Mouse (Mus musculus) brown adipose tissue, adult 24 weeks (tissue): Measurements from ENCODE around the gene Gpat3. TPM values are rescaled to one million over a fixed set of nuclear protein-coding genes. Genes with fewer than 3 reads are reported as not detected.
A peak's percentile ranks its signal among the peaks of the same experiment; 100 is the strongest.

ENCODE experiments used
- H3K27ac ChIP-seq: fragments of 200-500 bp; replicated peaks from 2 replicates; pipeline ENCODE4 v1.5.1; 2012; ENCODE audit warnings: low read depth, mild to moderate bottlenecking, low read length
- H3K4me1 ChIP-seq: fragments of 200-500 bp; 2 replicates; pipeline ENCODE4 v1.6.1; 2012; ENCODE audit warnings: low read length, mixed read lengths; ENCODE audit not compliant: control insufficient read depth, insufficient read depth, insufficient read length
- H3K4me3 ChIP-seq: fragments of 200-500 bp; 2 replicates; pipeline ENCODE4 v1.5.1; 2012; ENCODE audit warnings: low read depth, mild to moderate bottlenecking, low read length, moderate library complexity; ENCODE audit not compliant: insufficient read depth
- polyA plus RNA-seq: library from polyadenylated mRNA; stranded (reverse); fragments of >200 nt; gene quantifications from 2 replicates; pipeline ENCODE4 v1.2.4, GENCODE M21; 2012; ENCODE audit not compliant: missing spikeins, insufficient read depth, insufficient read length

Gene Gpat3
- 10.5 and 11.3 TPM in 2 replicates for polyA plus RNA-seq

DNA sequence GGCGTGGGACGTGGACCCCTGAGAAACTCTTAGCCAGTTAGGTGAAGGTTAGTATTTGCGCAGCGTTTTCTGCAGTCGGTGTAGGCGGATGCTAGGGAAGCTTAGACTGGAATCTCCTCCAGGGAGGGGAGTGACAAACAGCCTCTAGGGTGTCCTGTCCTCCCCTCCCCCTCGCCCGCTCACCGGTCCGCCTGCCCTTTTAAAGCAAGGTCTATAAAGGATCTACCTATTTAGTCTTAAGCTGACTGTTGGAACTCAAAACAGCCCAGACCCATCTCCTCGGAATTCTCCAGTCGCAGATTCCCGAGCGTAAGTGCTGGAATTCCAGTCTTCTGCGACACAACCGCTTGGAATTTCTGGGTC is at the start of gene Gpat3:
Gene Gpat3, plus strand, starts transcription at position 229 of the 363 bp plus-strand sequence.
- H3K27ac ChIP-seq = peak within 1 kb of the TSS; percentile 91
- H3K4me3 ChIP-seq = peak within 1 kb of the TSS; percentile 60
- no peaks in the 10 kb centered on the region for H3K4me1 ChIP-seq

DNA sequence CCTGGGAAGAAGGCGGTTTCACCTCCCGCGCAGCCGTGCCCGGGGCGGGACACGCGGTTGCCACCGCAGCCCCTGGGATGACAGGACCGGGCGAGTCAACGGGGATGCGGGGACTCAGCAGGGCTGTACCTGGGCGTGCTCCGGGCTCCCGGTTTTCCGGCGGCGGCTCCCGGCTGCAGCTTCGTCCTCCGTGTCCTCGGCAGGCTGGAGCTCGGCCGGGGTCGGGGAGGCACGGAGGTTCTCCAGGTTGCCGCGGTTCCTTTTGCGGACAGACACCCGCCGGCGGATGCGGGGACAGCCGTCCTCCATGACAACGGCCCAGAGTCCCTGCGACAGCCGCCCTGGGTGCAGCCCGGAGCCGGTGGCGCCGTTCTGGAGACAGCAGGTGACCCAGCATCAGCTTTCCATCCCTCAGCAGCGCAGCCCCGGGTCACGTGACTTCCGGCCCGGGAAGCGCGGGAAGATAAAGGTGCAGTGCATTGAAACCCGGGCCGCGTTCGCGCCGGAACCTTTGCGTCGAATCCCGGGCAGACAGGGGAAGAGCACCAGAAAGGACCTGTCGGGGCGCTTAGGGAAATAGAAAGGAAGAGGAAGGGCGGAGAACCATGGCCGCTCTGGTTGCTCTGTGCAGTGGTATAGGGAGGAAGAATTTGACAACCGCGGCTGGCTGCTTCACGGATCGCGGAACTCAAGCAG is 47.2 kb upstream of the Gpat3 start, which contains the start of the genes Helq and Mrps18c:
Gene Helq, minus strand, starts transcription at position 434 of the 696 bp plus-strand sequence.
Gene Mrps18c, plus strand, starts transcription at position 463 of the 696 bp plus-strand sequence.
- Histone ChIP-seq H3K27ac (no peak within 1 kb of the TSS), H3K4me3 (peak within 1 kb of the TSS; percentile 85)

DNA sequence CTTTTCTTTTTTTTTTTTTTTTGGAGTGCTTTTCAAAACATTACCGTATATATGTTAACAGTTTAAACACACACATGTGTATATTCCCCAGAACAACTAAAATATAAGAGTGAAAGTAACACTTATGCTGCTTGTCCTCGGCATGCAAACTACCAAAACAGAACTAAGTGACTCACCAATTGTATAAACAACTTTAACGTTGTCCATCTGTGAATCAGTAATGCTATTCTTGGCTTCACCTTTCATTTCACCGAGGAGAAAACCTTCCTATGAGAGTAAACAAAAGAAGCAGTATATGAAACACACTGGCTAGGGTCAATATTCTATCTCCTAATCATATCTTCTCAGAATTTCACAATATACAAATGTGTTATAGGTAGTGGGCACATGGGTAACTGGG is 27.2 kb upstream of the Gpat3 start:
- no peak overlapping the region for H3K27ac ChIP-seq
- no peaks in the 10 kb centered on the region; the same call in 1 of the 2 replicates for H3K4me1 ChIP-seq
- no peak overlapping the region for H3K4me3 ChIP-seq

More for the DNA sequence above, 47.2 kb upstream of the Gpat3 start, which contains the start of the genes Helq and Mrps18c:
- H3K4me1 ChIP-seq = no peaks in the 10 kb centered on the region

DNA sequence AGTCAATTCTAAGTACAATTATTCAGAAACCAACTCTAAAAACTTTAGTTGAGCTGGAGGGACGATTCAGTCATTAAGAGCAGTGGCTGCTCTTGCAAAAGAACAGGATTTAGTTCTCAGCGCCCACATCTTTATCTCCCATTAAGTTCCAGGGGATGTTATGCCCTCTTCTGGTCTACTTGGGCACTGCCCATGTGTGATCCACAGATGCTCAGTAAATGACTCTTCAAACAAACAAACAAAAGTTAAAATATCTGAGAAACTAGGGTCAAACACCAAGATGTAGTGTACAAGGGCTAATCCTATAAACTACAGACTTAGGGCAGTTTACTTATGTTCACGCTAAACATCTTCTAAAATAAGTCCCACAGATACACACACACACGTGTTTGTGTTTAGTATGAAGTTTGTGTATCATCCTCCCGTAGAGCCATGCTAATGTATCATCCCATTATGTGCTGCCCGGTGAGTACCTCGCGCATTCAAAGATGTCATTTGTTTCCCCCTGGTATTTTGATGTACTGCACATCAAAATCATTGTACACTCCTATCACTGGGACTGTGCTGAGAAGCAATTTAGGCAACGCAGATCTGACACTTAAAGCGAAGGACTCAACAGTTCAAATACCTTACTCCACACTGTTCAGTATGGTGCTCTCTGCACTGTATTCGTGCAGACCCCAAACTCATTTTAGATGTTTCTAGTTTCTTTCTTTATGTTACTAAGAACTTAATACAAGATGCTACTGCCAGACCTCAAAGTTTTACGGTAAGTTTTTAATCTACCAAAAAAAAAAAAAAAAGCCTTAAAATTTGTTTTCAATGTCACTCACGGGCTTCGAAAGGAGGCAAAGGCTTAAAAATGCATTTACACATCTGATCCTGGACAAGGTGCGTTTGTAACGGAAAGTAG is 25.7 kb upstream of the Gpat3 start:
- Histone ChIP-seq H3K4me1 (no peaks in the 10 kb centered on the region; the same call in 1 of the 2 replicates), H3K27ac (peak overlapping the region; percentile 46; the same call in 1 of the 2 replicates), H3K4me3 (peak overlapping the region; percentile 97)

DNA sequence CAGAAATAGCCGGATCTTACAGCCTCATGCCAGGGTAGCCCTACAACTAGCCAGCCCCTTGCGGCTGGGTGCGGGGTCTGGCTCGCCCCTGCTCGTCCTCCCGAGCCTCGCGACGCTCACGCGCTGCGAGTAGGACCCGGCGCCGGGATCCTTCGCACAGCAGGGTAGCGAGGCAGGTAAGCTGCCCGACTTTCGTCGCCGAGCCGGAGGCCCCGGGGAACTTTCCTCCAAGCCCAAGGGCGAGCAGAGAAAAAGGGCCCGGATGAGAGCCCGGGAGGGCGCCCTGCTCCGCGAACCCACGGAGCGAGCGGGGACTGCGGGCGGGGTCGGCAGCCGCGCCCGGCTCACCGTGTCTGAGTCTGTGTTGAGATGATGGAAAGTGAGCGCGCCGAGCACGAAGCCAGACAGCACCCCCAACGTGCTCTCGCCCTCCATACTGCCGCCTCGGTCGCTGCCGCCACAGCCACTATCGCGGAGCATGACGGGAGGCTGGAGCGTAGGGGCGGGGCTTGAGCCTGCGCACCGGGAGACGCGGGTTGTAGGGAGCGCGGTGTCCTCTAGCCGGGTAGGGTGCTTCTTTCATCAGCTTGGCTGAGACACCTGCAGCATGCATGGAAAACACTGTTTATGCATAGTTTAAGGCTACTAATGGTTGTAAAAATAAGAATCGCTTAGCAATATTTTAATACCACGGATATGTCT is 24.9 kb upstream of the Gpat3 start, which contains the start of gene Abraxas1:
Gene Abraxas1, minus strand, starts transcription at position 483 of the 702 bp plus-strand sequence.
- Histone ChIP-seq H3K4me3 (peak within 1 kb of the TSS; percentile 97), H3K27ac (peak within 1 kb of the TSS; percentile 46; the same call in 1 of the 2 replicates), H3K4me1 (no peaks in the 10 kb centered on the region; the same call in 1 of the 2 replicates)

DNA sequence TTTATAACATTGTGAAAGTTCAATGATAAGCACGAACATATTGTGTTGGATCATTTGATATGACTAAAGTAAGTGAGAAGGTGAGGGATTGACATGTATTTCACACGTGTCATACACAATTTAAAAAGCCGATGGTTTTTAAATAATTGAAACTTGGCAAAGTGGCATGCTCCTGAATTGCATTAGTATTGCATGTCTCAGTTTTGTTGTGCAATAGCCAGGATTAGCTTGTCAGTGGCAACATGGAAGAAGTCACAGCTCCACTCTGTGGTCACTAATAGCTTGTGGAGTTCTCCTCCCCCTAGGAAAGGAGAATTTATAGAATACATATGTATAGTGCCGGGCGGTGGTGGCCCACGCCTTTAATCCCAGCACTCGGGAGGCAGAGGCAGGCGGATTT is 24.1 kb upstream of the Gpat3 start:
- H3K4me3 ChIP-seq = no peak overlapping the region
- no peaks in the 10 kb centered on the region; the same call in 1 of the 2 replicates for H3K4me1 ChIP-seq
- no peak overlapping the region for H3K27ac ChIP-seq

DNA sequence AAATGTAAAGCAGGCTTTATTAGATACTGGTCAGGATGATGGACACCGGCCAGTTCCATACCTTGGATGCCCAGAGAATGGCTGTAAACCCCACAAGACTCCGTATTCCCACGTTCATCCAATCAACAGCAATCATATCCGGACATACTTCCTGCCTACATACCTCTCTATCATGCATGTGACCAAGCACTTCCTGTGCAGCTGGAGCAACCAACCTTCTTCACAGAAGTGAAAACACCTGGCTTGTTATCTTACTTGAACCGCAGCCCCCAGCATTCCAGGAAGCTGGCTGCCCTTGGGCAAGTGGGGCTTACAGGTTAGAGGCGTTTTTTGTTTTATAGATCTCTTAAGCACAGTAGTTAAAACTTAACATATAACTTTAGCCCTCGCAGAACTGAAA is 22.7 kb upstream of the Gpat3 start:
- no peak overlapping the region for H3K27ac ChIP-seq
- H3K4me3 ChIP-seq = no peak overlapping the region
- H3K4me1 ChIP-seq = no peaks in the 10 kb centered on the region; the same call in 1 of the 2 replicates

DNA sequence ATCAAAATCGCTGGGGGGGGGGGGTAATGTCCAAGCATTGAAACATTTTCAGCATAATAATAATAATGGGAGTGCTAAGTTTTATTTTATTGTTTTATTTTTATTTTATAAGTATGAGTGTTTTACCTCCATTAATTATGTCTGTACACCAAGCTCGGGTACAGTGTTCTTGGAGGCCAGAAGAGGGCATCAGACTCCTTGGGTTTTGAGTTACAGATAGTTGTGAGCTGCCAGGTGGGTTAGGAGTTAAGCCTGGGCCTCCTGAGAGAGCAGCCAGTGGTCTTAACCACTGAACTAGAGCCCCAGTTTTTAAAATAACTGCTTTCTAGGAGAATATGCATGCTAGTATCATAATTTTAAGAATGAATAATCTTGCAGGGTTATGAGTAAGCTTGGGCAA is 19.5 kb upstream of the Gpat3 start:
- no peak overlapping the region for H3K4me3 ChIP-seq
- H3K27ac ChIP-seq = no peak overlapping the region
- H3K4me1 ChIP-seq = 0 out of 2 replicates have a peak, but pooled peaks cover 3% of the 10 kb centered on the region

DNA sequence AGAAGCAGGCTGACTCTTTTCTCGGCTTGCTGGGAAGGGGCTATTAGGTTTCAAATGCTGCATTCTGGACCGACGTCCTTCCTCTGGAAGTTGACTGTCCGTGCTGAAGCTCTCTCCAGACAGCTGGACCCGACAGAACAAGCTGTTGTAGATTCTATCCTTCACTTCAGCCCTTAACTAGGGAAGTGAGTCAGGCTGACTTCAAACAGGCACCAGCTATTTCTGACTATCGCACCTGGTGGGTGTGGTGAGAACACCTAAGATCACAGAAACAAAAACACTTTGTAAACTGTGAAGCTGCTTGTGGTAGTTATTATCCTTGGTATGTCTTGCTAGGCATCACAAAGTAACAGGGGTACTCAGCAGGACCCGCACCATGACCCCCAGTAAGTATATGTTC is 19.0 kb upstream of the Gpat3 start:
- H3K4me3 ChIP-seq = no peak overlapping the region
- no peak overlapping the region for H3K27ac ChIP-seq
- 0 out of 2 replicates have a peak, but pooled peaks cover 3% of the 10 kb centered on the region for H3K4me1 ChIP-seq

DNA sequence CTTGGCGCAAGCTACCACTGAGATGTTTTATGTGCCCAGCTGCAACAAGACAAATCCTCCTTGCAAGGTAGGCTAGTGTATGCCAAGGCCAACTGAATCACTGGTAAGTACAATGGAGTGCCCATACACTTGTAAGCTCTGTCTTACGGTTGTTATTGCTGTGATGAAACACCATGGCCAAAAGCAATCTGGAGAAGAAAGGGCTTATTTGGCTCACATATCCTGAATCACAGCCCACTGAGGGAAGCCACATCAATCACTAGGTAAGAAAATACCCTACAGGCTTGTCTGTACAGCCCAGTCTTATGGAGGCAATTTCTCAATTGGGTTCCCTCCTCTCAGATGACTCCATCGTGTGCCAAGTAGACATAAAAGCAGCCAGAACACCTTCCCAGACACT is 16.8 kb upstream of the Gpat3 start:
- Histone ChIP-seq H3K27ac (no peak overlapping the region), H3K4me1 (0 out of 2 replicates have a peak, but pooled peaks cover 3% of the 10 kb centered on the region), H3K4me3 (no peak overlapping the region)

DNA sequence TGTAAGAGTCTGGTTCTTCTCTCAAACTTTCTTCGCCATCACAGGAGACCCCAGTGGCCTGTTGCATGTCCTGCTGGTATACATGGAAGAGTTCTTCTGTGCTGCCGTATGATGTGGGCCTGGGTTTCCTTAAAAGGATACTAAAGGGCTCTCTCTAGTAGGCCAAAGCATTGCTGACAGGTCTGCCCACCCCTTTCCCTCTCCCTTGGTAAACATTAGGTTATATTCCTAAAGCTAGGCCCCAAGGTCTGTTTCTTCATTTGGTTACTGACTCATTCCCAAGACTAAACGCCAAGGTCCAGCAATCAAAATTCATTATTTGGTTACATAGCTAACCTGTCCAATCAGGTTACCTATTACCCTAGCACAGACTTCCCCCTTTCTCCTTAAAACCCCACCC is 12.8 kb upstream of the Gpat3 start:
- H3K27ac ChIP-seq = no peak overlapping the region
- 0 out of 2 replicates have a peak, but pooled peaks cover 3% of the 10 kb centered on the region for H3K4me1 ChIP-seq
- no peak overlapping the region for H3K4me3 ChIP-seq

DNA sequence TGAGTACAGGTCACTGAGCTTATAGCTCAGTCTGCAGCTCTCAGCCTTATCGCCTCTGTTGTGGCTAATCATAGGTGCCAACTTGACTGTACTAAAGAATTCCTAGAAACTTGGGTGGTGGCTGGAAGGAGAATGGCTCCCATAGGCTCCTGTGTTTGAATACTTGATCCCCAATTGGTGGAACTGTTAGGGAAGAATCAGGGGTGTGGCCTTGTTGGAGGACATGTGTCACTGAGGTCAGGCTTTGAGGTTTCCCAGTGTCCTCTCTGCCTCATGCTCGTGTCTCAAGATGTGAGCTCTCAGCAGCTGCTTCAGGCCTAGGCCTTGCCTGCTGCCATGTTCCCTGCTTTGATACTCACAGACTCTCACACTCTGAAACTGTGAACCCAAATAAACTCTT is 11.7 kb upstream of the Gpat3 start:
- Histone ChIP-seq H3K27ac (no peak overlapping the region), H3K4me3 (no peak overlapping the region), H3K4me1 (no peaks in the 10 kb centered on the region)

DNA sequence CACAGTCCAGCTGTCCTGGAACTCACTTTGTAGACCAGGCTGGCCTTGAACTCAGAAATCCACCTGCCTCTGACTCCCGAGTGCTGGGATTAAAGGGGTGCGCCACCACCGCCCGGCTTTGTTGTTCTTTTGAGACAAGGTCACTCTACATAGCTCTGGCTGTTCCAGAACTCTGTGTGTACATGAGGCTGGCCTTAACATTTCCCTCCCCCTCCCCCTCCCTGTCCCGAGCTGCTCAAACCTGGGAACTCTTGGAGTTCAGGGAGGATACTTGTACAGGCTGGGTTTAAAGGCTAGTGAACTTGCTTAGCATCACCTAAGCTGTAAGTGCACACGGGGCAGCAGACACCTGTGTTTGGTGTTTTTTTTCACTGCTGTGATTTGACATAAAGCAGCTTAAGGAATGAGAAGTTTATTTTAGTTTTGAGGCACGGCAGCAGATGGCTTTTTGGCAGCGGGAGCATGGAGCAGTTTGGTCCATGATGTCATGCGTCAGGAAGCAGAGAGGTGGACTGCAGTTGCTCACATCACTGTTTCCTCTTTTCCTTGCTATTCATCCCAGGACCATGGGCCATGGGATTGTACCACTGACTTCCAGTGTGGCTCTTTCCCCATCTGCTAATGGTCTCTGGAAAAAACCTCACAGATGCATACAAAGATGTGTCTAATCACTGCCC is 9.5 kb upstream of the Gpat3 start:
- Histone ChIP-seq H3K4me1 (no peaks in the 10 kb centered on the region), H3K27ac (no peak overlapping the region), H3K4me3 (no peak overlapping the region)

DNA sequence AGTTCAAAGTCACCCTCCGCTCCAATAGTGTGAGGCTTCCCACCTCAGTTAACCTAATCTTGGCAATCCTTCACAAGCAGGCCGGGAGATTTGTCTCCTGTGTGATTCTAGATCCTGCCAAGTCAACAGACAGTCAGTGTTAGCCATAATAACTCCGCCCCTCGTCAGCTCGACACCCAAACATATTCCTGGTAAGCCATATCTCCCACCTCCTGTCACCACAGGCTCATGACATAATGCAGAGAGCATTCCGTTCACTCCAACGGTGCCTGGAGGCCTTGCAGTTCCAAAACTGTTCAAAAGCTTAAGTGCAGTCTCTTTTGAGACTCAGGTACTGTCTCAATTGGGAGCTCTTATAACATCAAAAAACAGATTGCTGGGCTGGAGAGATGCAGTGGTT is 7.6 kb upstream of the Gpat3 start:
- Histone ChIP-seq H3K4me3 (no peak overlapping the region), H3K4me1 (no peaks in the 10 kb centered on the region), H3K27ac (no peak overlapping the region)
